Mouse (Mus musculus) urinary bladder, postnatal 0 days (tissue): Measurements from ENCODE around the gene Tlcd1. TPM values are rescaled to one million over a fixed set of nuclear protein-coding genes. Genes with fewer than 3 reads are reported as not detected.

ENCODE experiments used
- microRNA-seq: library from miRNA; unstranded; fragments of <30 nt; microRNA quantifications from one replicate; pipeline ENCODE4, GENCODE M21; 2016
- polyA plus RNA-seq: library from polyadenylated mRNA; unstranded; fragments of >200 nt; fragmentation: Nextera tagmentation; extraction: Ambion mirVana; gene quantifications from 2 replicates; pipeline ENCODE4 v1.2.1, GENCODE M21; 2015

The Tlcd1 gene
- polyA plus RNA-seq, result 15.2 and 16.2 TPM in 2 replicates

DNA sequence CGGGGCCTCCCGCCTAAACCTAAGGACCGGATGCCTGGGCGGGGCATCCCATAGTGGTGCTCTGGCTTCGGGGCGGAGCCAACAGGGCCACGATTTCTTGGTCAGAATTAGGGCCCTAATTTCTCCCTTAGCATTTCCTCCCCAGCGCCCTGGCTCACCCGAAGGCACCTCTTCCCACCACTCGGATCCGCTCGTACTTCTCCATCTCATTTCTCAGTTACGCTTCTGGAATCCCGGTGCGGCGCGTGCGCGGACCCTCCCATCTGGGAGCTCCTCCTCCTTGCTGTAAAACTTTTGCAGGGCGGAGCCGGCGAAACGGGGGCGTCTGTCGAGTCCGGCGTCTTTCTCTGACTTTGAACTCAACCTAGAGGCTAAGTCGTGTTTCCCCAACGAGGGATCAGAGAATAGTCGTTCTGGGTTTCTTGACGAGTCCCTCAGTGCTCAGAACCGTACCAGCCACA is at the start of gene Tlcd1, which contains the start of gene Nek8:
Tlcd1 (plus strand) TSS at position 310 of the 461 bp plus-strand sequence.
Nek8 (minus strand) TSS at position 274 of the 461 bp plus-strand sequence.

DNA sequence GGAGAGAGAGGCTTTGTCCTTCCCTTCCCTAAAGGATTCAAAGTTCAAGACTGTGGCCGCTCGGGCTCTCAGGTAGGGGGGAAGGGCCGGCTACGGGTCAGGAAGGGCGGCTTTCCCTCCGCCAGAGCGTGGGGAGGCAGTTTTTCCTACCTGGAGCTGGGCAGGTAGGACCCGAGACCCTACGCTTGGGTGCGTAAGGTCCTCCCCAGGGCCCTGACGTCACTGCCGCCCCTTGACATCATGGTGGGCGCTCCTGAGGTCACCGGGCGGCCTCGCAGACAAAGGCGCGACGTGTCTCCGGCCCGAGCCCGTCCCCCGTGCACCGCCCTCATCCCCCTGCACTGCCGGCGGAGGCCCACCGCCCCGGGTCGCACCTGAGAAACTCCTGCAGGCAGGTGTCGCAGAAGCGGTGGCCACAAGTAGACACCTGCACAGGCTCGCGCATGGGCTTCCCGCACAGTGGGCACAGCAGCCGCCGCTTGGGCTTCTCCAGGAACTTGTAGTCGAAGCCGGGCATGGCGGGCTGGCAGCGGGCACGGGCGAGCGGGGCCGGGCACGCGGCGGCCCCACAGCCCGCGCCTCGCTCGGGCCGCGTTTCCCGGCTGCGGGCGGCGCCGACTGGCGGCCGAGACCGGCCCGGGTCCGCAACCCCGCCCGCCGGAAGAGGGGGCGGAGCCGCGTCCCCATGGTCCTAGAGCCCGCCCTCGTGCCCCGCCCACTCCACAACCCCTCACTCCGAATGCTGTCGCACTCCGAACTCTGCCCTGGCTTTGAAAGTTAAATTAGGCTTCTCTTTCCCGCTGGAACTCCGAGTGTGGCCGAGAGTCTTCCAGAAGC is 11.4 kb upstream of the Tlcd1 start, which contains the start of gene Traf4:
Traf4 (minus strand) TSS at position 666 of the 837 bp plus-strand sequence.

DNA sequence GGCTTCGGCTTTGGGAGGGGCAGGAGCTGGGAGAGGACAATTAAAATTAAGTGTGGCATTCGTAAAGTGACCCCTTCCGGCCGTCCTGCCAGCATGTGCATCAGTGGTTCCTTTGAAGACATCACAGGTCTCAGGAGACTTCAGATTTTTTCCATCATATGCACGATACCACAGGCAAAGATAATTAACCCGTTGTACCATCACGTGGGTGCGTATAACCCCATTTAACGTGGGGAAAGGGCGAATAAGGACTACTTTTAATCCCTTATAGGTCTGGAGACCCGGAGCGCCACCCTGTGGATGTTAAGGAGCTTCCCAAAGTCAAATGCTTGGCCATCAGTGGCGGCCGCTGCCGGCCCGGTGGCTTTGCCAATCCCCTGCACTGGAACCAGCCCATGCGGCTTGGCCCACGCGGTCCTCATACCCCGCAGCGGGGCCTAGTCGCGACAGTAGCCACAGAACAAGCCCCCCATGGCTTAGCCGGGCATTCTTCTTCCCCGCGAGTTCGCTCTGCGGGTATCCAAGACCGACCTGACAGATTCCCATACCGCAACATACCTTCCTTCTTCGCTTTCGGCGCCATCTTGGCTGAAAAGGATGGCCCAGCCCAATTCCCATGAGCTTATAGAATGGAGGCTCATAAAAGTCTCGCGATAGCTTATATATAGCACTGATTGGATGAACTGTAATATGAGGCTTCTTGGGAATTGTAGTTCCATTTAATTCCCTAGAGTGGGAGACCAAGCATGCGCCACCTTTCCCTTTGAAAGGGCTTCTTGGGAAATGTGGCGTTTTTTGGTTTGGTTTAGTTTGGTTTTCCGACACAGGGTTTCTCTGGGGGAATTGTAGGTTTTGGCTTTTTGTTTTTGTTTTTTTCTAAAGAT is 6.7 kb downstream of the Tlcd1 start, which contains the start of gene Rpl23a:
Rpl23a (minus strand) TSS at position 624 of the 884 bp plus-strand sequence.

GRCm38 (mm10) chr11:78188331-78189233 is 12.1 kb downstream of the Tlcd1 start, which contains the start of gene Rab34:
TSS of gene Rab34 (plus strand) at chr11:78188430.

GRCm38 (mm10) chr11:78193113-78193512 is 16.6 kb downstream of the Tlcd1 start, which contains the start of gene Proca1:
TSS of gene Proca1 (plus strand) at chr11:78193392.

Small RNA genes lying within 50 kb of the gene (microRNA-seq; reads per million reads assigned to microRNA genes)
- not detected for gene Mir7653

Other genes with a start within 250 kb of the Tlcd1 start
- gene Sez6, start 245.9 kb upstream of the Tlcd1 start, polyA plus RNA-seq, result 0.06 and 0.13 TPM in 2 replicates
- gene Phf12, start 194.0 kb upstream of the Tlcd1 start, polyA plus RNA-seq, result 10.0 and 12.4 TPM in 2 replicates
- gene Dhrs13, start 144.4 kb upstream of the Tlcd1 start, polyA plus RNA-seq, result 8.7 and 9.8 TPM in 2 replicates
- gene Flot2, start 138.8 kb upstream of the Tlcd1 start, polyA plus RNA-seq, result 99.5 and 107 TPM in 2 replicates
- gene Eral1, start 96.3 kb upstream of the Tlcd1 start, polyA plus RNA-seq, result 15.0 and 15.4 TPM in 2 replicates
- 10.2 and 10.3 TPM in 2 replicates for gene Fam222b, start 82.1 kb upstream of the Tlcd1 start, polyA plus RNA-seq
- 16.6 and 16.7 TPM in 2 replicates for gene Traf4, start 11.1 kb upstream of the Tlcd1 start, polyA plus RNA-seq
- 11.1 and 11.4 TPM in 2 replicates for gene Nek8, start within 50 bp of the Tlcd1 start, polyA plus RNA-seq
- 1,049 and 1,108 TPM in 2 replicates for gene Rpl23a, start 6.9 kb downstream of the Tlcd1 start, polyA plus RNA-seq
- 90.4 and 94.1 TPM in 2 replicates for gene Rab34, start 11.7 kb downstream of the Tlcd1 start, polyA plus RNA-seq
- gene Proca1, start 16.7 kb downstream of the Tlcd1 start, polyA plus RNA-seq, result 1.9 and 2.5 TPM in 2 replicates
- 82.5 and 98.5 TPM in 2 replicates for gene Sdf2, start 69.0 kb downstream of the Tlcd1 start, polyA plus RNA-seq
- gene Supt6, start 69.3 kb downstream of the Tlcd1 start, polyA plus RNA-seq, result 14.5 and 14.6 TPM in 2 replicates
- gene 2610507B11Rik, start 85.0 kb downstream of the Tlcd1 start, polyA plus RNA-seq, result 59.6 and 69.9 TPM in 2 replicates
- 0.21 and 0.30 TPM in 2 replicates for gene BC030499, start 114.1 kb downstream of the Tlcd1 start, polyA plus RNA-seq
- gene Spag5, start 124.8 kb downstream of the Tlcd1 start, polyA plus RNA-seq, result 4.7 and 7.4 TPM in 2 replicates
- gene Aldoc, start 146.3 kb downstream of the Tlcd1 start, polyA plus RNA-seq, result 8.1 and 10.6 TPM in 2 replicates
- 41.8 and 43.6 TPM in 2 replicates for gene Pigs, start 151.7 kb downstream of the Tlcd1 start, polyA plus RNA-seq
- gene Unc119, start 166.8 kb downstream of the Tlcd1 start, polyA plus RNA-seq, result 69.4 and 71.4 TPM in 2 replicates
- gene Foxn1, start 209.8 kb downstream of the Tlcd1 start, polyA plus RNA-seq, result 0.07 TPM in 1 of 2 replicates, not detected in the other
- not detected in 2 replicates for gene Slc13a2, start 245.5 kb downstream of the Tlcd1 start, polyA plus RNA-seq